Mouse (Mus musculus) heart, embryonic 11.5 days (tissue): ENCODE data around the gene Cpvl. TPM values are rescaled to one million over a fixed set of nuclear protein-coding genes. Genes with fewer than 3 reads are reported as not detected.

Experiments used
- ATAC-seq: fragments of 200-750 bp; cut with Nextera tagmentation; replicated peaks from 2 replicates; pipeline ENCODE4 v1.8.0; 2017; ENCODE audit warnings: moderate library complexity; ENCODE audit not compliant: insufficient number of reproducible peaks, low FRiP score, low TSS enrichment
- H3K27ac ChIP-seq: fragments of 300-500 bp; sonication (generic); 2 replicates; pipeline ENCODE4 v1.5.1; 2014; ENCODE audit warnings: mild to moderate bottlenecking, low read depth, low read length
- H3K27me3 ChIP-seq: fragments of 300-500 bp; sonication (generic); 2 replicates; pipeline ENCODE4 v1.6.1; 2014; ENCODE audit warnings: mild to moderate bottlenecking, low read length, mixed read lengths; ENCODE audit not compliant: control insufficient read depth, insufficient read depth
- H3K36me3 ChIP-seq: fragments of 300-500 bp; sonication (generic); 2 replicates; pipeline ENCODE4 v1.6.1; 2014; ENCODE audit warnings: mild to moderate bottlenecking, low read length, moderate library complexity, mixed read lengths; ENCODE audit not compliant: control insufficient read depth, insufficient read depth
- H3K4me1 ChIP-seq: fragments of 300-500 bp; sonication (generic); 2 replicates; pipeline ENCODE4 v1.6.1; 2014; ENCODE audit warnings: low read length; ENCODE audit not compliant: control insufficient read depth, insufficient read depth
- H3K4me2 ChIP-seq: fragments of 300-500 bp; sonication (generic); 2 replicates; pipeline ENCODE4 v1.6.1; 2014; ENCODE audit warnings: mild to moderate bottlenecking, moderate library complexity
- H3K4me3 ChIP-seq: fragments of 300-500 bp; sonication (generic); 2 replicates; pipeline ENCODE4 v1.5.1; 2014; ENCODE audit warnings: low read depth, low read length
- H3K9ac ChIP-seq: fragments of 300-500 bp; sonication (generic); 2 replicates; pipeline ENCODE4 v1.6.1; 2014; ENCODE audit warnings: mild to moderate bottlenecking, low read depth, low read length, moderate library complexity
- H3K9me3 ChIP-seq: fragments of 300-500 bp; sonication (generic); replicated peaks from 2 replicates; pipeline ENCODE4 v1.6.1; 2016; ENCODE audit warnings: low read length; ENCODE audit not compliant: control insufficient read depth
- WGBS: fragments of 180-500 bp; shearing (Covaris S2); extraction: QIAGEN DNeasy Blood & Tissue Kit; methylation state at CpG from one replicate; pipeline ENCODE4 v1.1.7; 2014; ENCODE audit not compliant: insufficient replicate concordance; 5-methylcytosine and 5-hydroxymethylcytosine counted together
- polyA plus RNA-seq: library from polyadenylated mRNA; unstranded; fragments of >200 nt; fragmentation: Nextera tagmentation; extraction: Ambion mirVana; gene quantifications from 2 replicates; pipeline ENCODE4 v1.2.1, GENCODE M21; 2014

Gene Cpvl
- polyA plus RNA-seq, 1 experiment from 2014 or later = not detected

GRCm38 (mm10) chr6:53939752-53940151 lies 38.7 kb downstream of the Cpvl start:
- H3K36me3 ChIP-seq = no peaks in the 10 kb centered on the region
- H3K4me3 ChIP-seq = no peak overlapping the region
- peak overlapping the region; percentile 28; the same call in 1 of the 2 replicates for H3K4me2 ChIP-seq
- H3K27me3 ChIP-seq = no peaks in the 10 kb centered on the region
- peaks cover 16% of the 10 kb centered on the region for H3K4me1 ChIP-seq
- H3K27ac ChIP-seq = no peak overlapping the region
- H3K9me3 ChIP-seq = no peaks in the 10 kb centered on the region
- 24% methylated on average over 8 of the region's 8 CpGs for WGBS
- ATAC-seq = no peak
- H3K9ac ChIP-seq = no peak overlapping the region

GRCm38 (mm10) chr6:53938942-53939341 lies 39.5 kb downstream of the Cpvl start:
- Histone ChIP-seq H3K27ac (no peak overlapping the region), H3K4me1 (peaks cover 16% of the 10 kb centered on the region), H3K4me3 (no peak overlapping the region), H3K4me2 (no peak overlapping the region), H3K36me3 (no peaks in the 10 kb centered on the region), H3K9ac (no peak overlapping the region), H3K27me3 (no peaks in the 10 kb centered on the region), H3K9me3 (no peaks in the 10 kb centered on the region)
- 45% methylated on average over 3 of the region's 3 CpGs for WGBS
- ATAC-seq = no peak

DNA sequence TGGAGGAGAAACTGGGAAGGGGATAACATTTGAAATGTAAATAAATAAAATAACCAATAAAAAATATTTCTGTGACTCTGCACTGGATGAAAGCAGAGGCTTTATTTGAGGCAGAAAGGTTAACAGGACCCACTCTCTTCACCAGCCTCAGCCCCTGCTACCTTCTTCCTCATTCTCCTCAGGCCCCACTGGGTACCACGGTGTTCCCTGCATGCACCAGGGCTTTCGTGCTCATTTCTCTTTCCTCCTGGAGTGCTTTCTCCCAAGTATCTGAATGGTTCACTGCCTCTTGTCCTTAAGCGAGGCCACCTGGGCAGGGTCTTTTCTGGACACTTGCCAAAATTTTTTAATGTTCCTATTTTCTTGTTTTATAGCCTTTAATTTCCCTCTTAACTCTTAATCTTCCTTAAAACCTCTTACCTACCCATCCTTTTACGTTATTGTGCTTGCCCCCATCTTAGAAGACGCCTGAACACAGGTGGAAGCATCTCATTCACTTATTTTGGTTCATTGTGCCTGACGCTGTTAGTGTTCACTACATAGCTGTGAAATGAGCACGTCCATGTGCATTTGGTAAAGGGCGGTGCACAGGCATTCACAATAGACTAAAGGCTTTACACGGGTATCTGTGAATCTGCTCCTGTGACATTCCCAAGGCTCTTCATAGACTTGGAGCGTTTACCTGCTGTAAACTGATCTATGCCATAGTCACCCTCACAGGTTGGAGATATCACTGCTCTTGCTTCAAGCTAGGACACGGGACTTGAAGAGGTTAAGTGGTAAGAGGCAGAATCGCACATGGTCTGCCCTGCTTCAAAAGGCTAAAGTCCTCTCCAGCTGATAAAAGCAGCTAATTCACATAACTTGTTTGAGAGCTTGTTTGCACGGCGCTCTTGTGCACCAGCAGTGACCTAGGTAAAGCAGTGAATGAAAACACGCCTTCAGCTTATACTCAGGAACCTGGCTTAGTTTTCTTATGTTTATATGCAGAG lies 41.0 kb downstream of the Cpvl start:
- H3K27ac ChIP-seq = no peak overlapping the region
- H3K4me2 ChIP-seq = no peak overlapping the region
- no peak overlapping the region for H3K9ac ChIP-seq
- no peak for ATAC-seq
- no peaks in the 10 kb centered on the region for H3K9me3 ChIP-seq
- 61% methylated on average over 15 of the region's 15 CpGs for WGBS
- no peaks in the 10 kb centered on the region for H3K27me3 ChIP-seq
- H3K4me3 ChIP-seq = no peak overlapping the region
- H3K4me1 ChIP-seq = peaks cover 16% of the 10 kb centered on the region
- no peaks in the 10 kb centered on the region for H3K36me3 ChIP-seq

DNA sequence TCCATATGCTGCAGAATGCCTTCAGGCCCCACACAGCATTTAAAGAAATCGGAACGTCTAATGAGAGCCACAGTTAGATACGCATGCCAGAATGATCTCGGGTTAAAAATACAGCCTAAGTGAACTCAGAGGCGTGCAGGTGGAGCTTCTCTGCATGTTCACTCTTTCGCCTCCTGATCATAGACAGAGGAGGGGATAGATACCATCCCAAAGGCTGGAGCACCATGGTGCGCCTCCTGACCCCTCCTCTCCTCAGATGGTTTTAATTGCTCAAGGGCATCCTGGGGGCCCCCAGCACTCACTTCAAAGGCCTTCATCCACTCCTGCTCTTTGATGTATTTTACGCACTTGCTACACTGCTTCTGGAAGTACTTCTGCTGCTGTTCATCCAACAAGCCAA lies 46.9 kb downstream of the Cpvl start:
- Histone ChIP-seq H3K9ac (no peak overlapping the region), H3K4me2 (no peak overlapping the region), H3K27ac (no peak overlapping the region), H3K4me3 (no peak overlapping the region), H3K27me3 (no peaks in the 10 kb centered on the region), H3K4me1 (no peaks in the 10 kb centered on the region), H3K9me3 (no peaks in the 10 kb centered on the region), H3K36me3 (no peaks in the 10 kb centered on the region)
- WGBS = 77% methylated on average over 8 of the region's 8 CpGs
- ATAC-seq = no peak

DNA sequence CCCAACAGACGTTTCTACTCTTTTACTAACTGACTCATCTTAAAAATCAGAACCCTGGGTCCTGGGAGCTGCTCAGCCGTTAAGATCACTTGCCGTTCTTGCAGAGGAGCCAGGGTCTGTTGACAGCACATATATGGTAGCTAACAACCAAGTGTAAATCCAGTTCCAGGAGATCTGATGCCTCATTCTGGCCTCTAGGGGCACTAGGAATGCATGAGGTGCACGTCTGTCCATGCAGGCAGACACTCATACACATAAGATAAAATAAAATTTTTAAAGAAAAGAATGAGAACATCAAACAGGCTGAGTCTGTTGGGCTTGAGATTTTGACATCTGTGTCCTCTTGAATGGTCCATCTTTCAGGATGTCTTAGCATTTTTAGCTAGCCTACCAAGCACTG lies 48.6 kb downstream of the Cpvl start:
- Histone ChIP-seq H3K27ac (no peak overlapping the region), H3K4me3 (no peak overlapping the region), H3K9me3 (no peaks in the 10 kb centered on the region), H3K4me2 (no peak overlapping the region), H3K36me3 (no peaks in the 10 kb centered on the region), H3K27me3 (no peaks in the 10 kb centered on the region), H3K4me1 (no peaks in the 10 kb centered on the region), H3K9ac (no peak overlapping the region)
- no peak for ATAC-seq
- WGBS = 61% methylated on average over 4 of the region's 4 CpGs

- Histone ChIP-seq H3K27ac (no peak overlapping the region), H3K4me1 (no peaks in the 10 kb centered on the region), H3K36me3 (no peaks in the 10 kb centered on the region), H3K9ac (no peak overlapping the region), H3K9me3 (no peaks in the 10 kb centered on the region), H3K27me3 (no peaks in the 10 kb centered on the region), H3K4me3 (no peak overlapping the region), H3K4me2 (no peak overlapping the region)
- no peak for ATAC-seq
- WGBS = 91% methylated on average over 2 of the region's 2 CpGs
Observed at GRCm38 (mm10) chr6:53926197-53926596, 52.3 kb downstream of the Cpvl start.

DNA sequence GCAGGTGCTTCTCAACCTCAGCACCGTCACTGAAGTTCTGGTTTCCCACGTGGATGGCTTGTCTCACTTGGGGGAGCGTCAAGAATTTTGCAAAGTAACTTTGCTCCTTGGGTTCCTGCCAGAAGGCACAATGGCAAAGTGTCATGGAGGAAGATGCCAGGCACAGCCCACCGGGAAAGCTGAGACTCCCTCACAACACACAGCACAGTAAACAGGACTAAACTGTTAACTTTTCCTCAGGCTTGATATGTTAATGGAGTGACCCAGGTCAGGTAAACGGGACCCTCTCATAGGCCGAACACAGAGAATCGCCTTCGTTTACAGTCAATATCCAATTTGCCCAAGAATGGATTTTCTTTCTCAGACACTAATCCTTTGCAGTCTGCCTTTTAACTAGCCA lies 53.3 kb downstream of the Cpvl start:
- no peaks in the 10 kb centered on the region for H3K36me3 ChIP-seq
- H3K9me3 ChIP-seq = no peaks in the 10 kb centered on the region
- 65% methylated on average over 8 of the region's 8 CpGs for WGBS
- H3K4me3 ChIP-seq = no peak overlapping the region
- H3K9ac ChIP-seq = no peak overlapping the region
- no peak overlapping the region for H3K27ac ChIP-seq
- H3K4me2 ChIP-seq = no peak overlapping the region
- no peaks in the 10 kb centered on the region for H3K4me1 ChIP-seq
- H3K27me3 ChIP-seq = no peaks in the 10 kb centered on the region
- no peak for ATAC-seq

DNA sequence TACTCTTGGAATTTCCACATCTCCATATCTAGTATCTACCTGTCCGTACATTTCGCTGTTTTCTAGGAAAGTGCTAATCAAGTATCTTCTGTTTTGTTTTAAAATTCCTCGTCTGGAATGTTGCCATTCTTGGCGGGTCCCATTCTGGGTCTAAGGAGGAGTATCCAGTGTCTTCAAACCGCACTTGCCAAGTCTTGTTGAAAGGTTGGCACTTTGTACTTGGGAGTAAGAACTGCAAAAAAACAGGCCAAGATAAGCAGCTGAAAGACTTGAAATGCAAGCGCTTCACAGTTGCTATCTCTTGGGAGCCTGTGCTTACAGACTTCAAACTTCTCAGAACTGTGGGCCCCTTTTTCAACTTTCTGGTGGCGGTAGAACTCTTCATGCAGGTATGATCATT lies 58.4 kb downstream of the Cpvl start:
- 60% methylated on average over 7 of the region's 7 CpGs for WGBS
- H3K4me1 ChIP-seq = no peaks in the 10 kb centered on the region
- H3K9me3 ChIP-seq = no peaks in the 10 kb centered on the region
- H3K36me3 ChIP-seq = no peaks in the 10 kb centered on the region
- H3K27ac ChIP-seq = no peak overlapping the region
- H3K27me3 ChIP-seq = no peaks in the 10 kb centered on the region
- no peak for ATAC-seq
- H3K9ac ChIP-seq = no peak overlapping the region
- no peak overlapping the region for H3K4me3 ChIP-seq
- H3K4me2 ChIP-seq = no peak overlapping the region
